Mouse (Mus musculus) sigmoid colon, adult 10 weeks (tissue): ENCODE measurements around the gene Zfp978. TPM values are rescaled to one million over a fixed set of nuclear protein-coding genes. Genes with fewer than 3 reads are reported as not detected.

ENCODE experiments used
- polyA plus RNA-seq: library from polyadenylated mRNA; stranded (reverse); fragments of 350-450 nt; fragmentation: Illumina TruSeq; extraction: RNeasy Lipid Tissue Mini Kit (QIAGEN cat#74804); gene quantifications from one replicate; pipeline ENCODE4 v1.2.3, GENCODE M21; 2014; ENCODE audit warnings: low read depth, low replicate concordance

Zfp978 gene
- not detected for polyA plus RNA-seq

GRCm38 (mm10) chr4:147361003-147361402, at the start of gene Zfp978:
Gene Zfp978, plus strand, starts transcription at chr4:147361303.

Other genes with a start within 250 kb of the Zfp978 start
- gene Zfp991, start 229.3 kb upstream of the Zfp978 start, polyA plus RNA-seq: 51.0 TPM
- not detected for gene Zfp988, start 55.6 kb upstream of the Zfp978 start, polyA plus RNA-seq
- gene Zfp982, start 131.1 kb downstream of the Zfp978 start, polyA plus RNA-seq: 13.6 TPM
- 0.57 TPM for gene Gm16503, start 178.9 kb downstream of the Zfp978 start, polyA plus RNA-seq
- gene Zfp985, start 192.0 kb downstream of the Zfp978 start, polyA plus RNA-seq: 0.60 TPM